Mouse (Mus musculus) right cerebral cortex, postnatal 14 days (tissue): ENCODE results near the gene Fbn1.

ENCODE experiments used
- DNase-seq: peaks from one replicate; pipeline ENCODE4 v3.0.0; 2022

Gene Fbn1

GRCm38 (mm10) chr2:125498216-125498615 lies 9.6 kb downstream of the Fbn1 start:
- DNase-seq = no peak

GRCm38 (mm10) chr2:125496696-125497095 lies 11.1 kb downstream of the Fbn1 start:
- no peak for DNase-seq

- DNase-seq = no peak
These were observed 12.7 kb downstream of the Fbn1 start for GRCm38 (mm10) chr2:125494831-125495812.

- DNase-seq = no peak
These were observed 13.5 kb downstream of the Fbn1 start for GRCm38 (mm10) chr2:125494291-125494690.

- DNase-seq = no peak
These were observed 15.5 kb downstream of the Fbn1 start for GRCm38 (mm10) chr2:125492050-125492900.

GRCm38 (mm10) chr2:125489979-125490378 lies 17.8 kb downstream of the Fbn1 start:
- no peak for DNase-seq

- no peak for DNase-seq
These were observed 22.9 kb downstream of the Fbn1 start for GRCm38 (mm10) chr2:125484910-125485309.

- DNase-seq = no peak
These were observed 23.6 kb downstream of the Fbn1 start for GRCm38 (mm10) chr2:125484164-125484563.

GRCm38 (mm10) chr2:125481531-125482317 lies 26.1 kb downstream of the Fbn1 start:
- DNase-seq = no peak

GRCm38 (mm10) chr2:125481116-125481515 lies 26.7 kb downstream of the Fbn1 start:
- peak; percentile 39 for DNase-seq

GRCm38 (mm10) chr2:125480057-125480456 lies 27.7 kb downstream of the Fbn1 start:
- no peak for DNase-seq

GRCm38 (mm10) chr2:125478705-125479104 lies 29.1 kb downstream of the Fbn1 start:
- no peak for DNase-seq

- DNase-seq = no peak
These were observed 30.4 kb downstream of the Fbn1 start for GRCm38 (mm10) chr2:125477367-125477766.

GRCm38 (mm10) chr2:125476231-125476630 lies 31.6 kb downstream of the Fbn1 start:
- no peak for DNase-seq

- no peak for DNase-seq
These were observed 33.1 kb downstream of the Fbn1 start for GRCm38 (mm10) chr2:125474690-125475089.

- no peak for DNase-seq
These were observed 34.6 kb downstream of the Fbn1 start for GRCm38 (mm10) chr2:125473228-125473627.

GRCm38 (mm10) chr2:125471721-125472120 lies 36.1 kb downstream of the Fbn1 start:
- no peak for DNase-seq

- DNase-seq = no peak
These were observed 37.1 kb downstream of the Fbn1 start for GRCm38 (mm10) chr2:125470553-125471295.

- no peak for DNase-seq
These were observed 43.8 kb downstream of the Fbn1 start for GRCm38 (mm10) chr2:125464036-125464435.

GRCm38 (mm10) chr2:125459087-125459486 lies 48.7 kb downstream of the Fbn1 start:
- no peak for DNase-seq

GRCm38 (mm10) chr2:125456059-125456789 lies 51.6 kb downstream of the Fbn1 start:
- DNase-seq = no peak
